Mouse (Mus musculus): ENCODE measurements at regions not wholly inside any gene's neighbourhood (a gene's known extent, or its start where the extent isn't known, plus 50 kb on each side); places are given as distances from the start of the nearest gene placed in this dataset.

GRCm38 (mm10) chr3:20590143-20590542, 223.2 kb upstream of the Agtr1b start:
- Histone ChIP-seq H3K79me2 (replicated peaks; ENCODE audit: control insufficient read depth, extremely low read depth, insufficient read depth, poor library complexity, severe bottlenecking) (no peaks in the 10 kb centered on the region), H3K27me3 (replicated peaks) (no peaks in the 10 kb centered on the region), H3K4me2 (ENCODE audit: insufficient read depth, low read depth, poor library complexity, severe bottlenecking) (no peak overlapping the region), H3K36me3 (replicated peaks in 1 of 2; ENCODE audit: control insufficient read depth in 1 of 2, insufficient read depth in 1 of 2, low read length in 1 of 2) (no peaks in the 10 kb centered on the region), H3K9me3 (replicated peaks; ENCODE audit: low read length) (no peaks in the 10 kb centered on the region), H3K27ac (ENCODE audit: insufficient read depth, low read depth) (no peak overlapping the region), H3K4me3 (replicated peaks in 1 of 3; ENCODE audit: low read depth in 2 of 3, low read length in 2 of 3, poor library complexity in 1 of 3) (no peak overlapping the region), H3K9ac (ENCODE audit: insufficient read depth, low read depth) (no peak overlapping the region), H3K4me1 (ENCODE audit: control insufficient read depth in 1 of 2, insufficient read depth in 2 of 2) (no peaks in the 10 kb centered on the region)
- in situ Hi-C loops (cut with MboI; ENCODE audit: low pct_ligation_motif_present, low pct_unique_long_range_greater_than_20kb, low sequenced_read_pairs) (no loop called here), dilution Hi-C loops (cut with MboI; ENCODE audit: extremely low pct_ligation_motif_present, extremely low pct_unique_long_range_greater_than_20kb, low sequenced_read_pairs) (no loop called here)
- peak; percentile 35 for DNase-seq (ENCODE audit: extremely low read depth)
- no peak for TF ChIP-seq GABPA (IDR thresholded peaks at IDR 0.05; ENCODE audit: insufficient replicate concordance, low read depth, low read length)
- TF ChIP-seq CHD1 (IDR thresholded peaks at IDR 0.05; ENCODE audit: low read depth, low read length) = no peak
- TF ChIP-seq POLR2A (IDR thresholded peaks at IDR 0.05; ENCODE audit: low read depth, low read length) = no peak
- TF ChIP-seq CTCF (conservative IDR thresholded peaks at IDR 0.05 in 1 of 2, IDR thresholded peaks at IDR 0.05 in 1 of 2; ENCODE audit: low read depth in 2 of 2, low read length in 2 of 2) = peak; percentile 45 to 78; a peak in 3 of 4 replicates
- no peak for TF ChIP-seq USF1 (IDR thresholded peaks at IDR 0.05; ENCODE audit: low read depth, low read length)
- no peak for TF ChIP-seq ELF1 (IDR thresholded peaks at IDR 0.05; ENCODE audit: low read depth, low read length)
- no peak for TF ChIP-seq USF2 (conservative IDR thresholded peaks at IDR 0.05; ENCODE audit: low read depth, low read length)
- no peak for TF ChIP-seq KAT2A (IDR thresholded peaks at IDR 0.05; ENCODE audit: insufficient replicate concordance, low read length)
- TF ChIP-seq ETS1 (conservative IDR thresholded peaks at IDR 0.05; ENCODE audit: low read depth, low read length) = no peak
- no peak for TF ChIP-seq IRF4 (IDR thresholded peaks at IDR 0.05; ENCODE audit: low read depth, low read length)
- TF ChIP-seq JUND (conservative IDR thresholded peaks at IDR 0.05; ENCODE audit: low read depth, low read length) = no peak
- peak; percentile 50 for TF ChIP-seq SMC3 (IDR thresholded peaks at IDR 0.05; ENCODE audit: low read depth, low read length)
- TF ChIP-seq MXI1 (IDR thresholded peaks at IDR 0.05; ENCODE audit: low read depth, low read length) = no peak
- TF ChIP-seq HCFC1 (IDR thresholded peaks at IDR 0.05; ENCODE audit: low read depth, low read length) = no peak
- TF ChIP-seq RAD21 (IDR thresholded peaks at IDR 0.05; ENCODE audit: low read depth, low read length) = peak; percentile 89
- TF ChIP-seq MAFK (IDR thresholded peaks at IDR 0.05; ENCODE audit: insufficient replicate concordance, low read length) = no peak

GRCm38 (mm10) chr3:20551563-20551962, 184.6 kb upstream of the Agtr1b start:
- Histone ChIP-seq H3K9me3 (replicated peaks; ENCODE audit: low read length) (no peaks in the 10 kb centered on the region), H3K27me3 (replicated peaks) (no peaks in the 10 kb centered on the region), H3K27ac (ENCODE audit: insufficient read depth, low read depth) (no peak overlapping the region), H3K9ac (ENCODE audit: insufficient read depth, low read depth) (no peak overlapping the region), H3K79me2 (replicated peaks; ENCODE audit: control insufficient read depth, extremely low read depth, insufficient read depth, poor library complexity, severe bottlenecking) (no peaks in the 10 kb centered on the region), H3K4me2 (ENCODE audit: insufficient read depth, low read depth, poor library complexity, severe bottlenecking) (no peak overlapping the region), H3K4me1 (ENCODE audit: control insufficient read depth in 1 of 2, insufficient read depth in 2 of 2) (no peaks in the 10 kb centered on the region), H3K36me3 (replicated peaks in 1 of 2; ENCODE audit: control insufficient read depth in 1 of 2, insufficient read depth in 1 of 2, low read length in 1 of 2) (no peaks in the 10 kb centered on the region), H3K4me3 (replicated peaks in 1 of 3; ENCODE audit: low read depth in 2 of 3, low read length in 2 of 3, poor library complexity in 1 of 3) (no peak overlapping the region)
- dilution Hi-C loops (cut with MboI; ENCODE audit: extremely low pct_ligation_motif_present, extremely low pct_unique_long_range_greater_than_20kb, low sequenced_read_pairs) = no loop called here
- peak; percentile 51 for DNase-seq (ENCODE audit: extremely low read depth)
- in situ Hi-C loops (cut with MboI; ENCODE audit: low pct_ligation_motif_present, low pct_unique_long_range_greater_than_20kb, low sequenced_read_pairs) = no loop called here
- no peak for TF ChIP-seq MAZ (IDR thresholded peaks at IDR 0.05; ENCODE audit: low read depth, low read length)
- TF ChIP-seq JUND (conservative IDR thresholded peaks at IDR 0.05; ENCODE audit: low read depth, low read length) = no peak
- TF ChIP-seq CTCF (conservative IDR thresholded peaks at IDR 0.05 in 1 of 2, IDR thresholded peaks at IDR 0.05 in 1 of 2; ENCODE audit: low read depth in 2 of 2, low read length in 2 of 2) = peak; percentile 46 to 54; a peak in 3 of 4 replicates
- TF ChIP-seq NRF1 (IDR thresholded peaks at IDR 0.05; ENCODE audit: low read depth, low read length) = no peak
- TF ChIP-seq HCFC1 (IDR thresholded peaks at IDR 0.05; ENCODE audit: low read depth, low read length) = no peak
- TF ChIP-seq SMC3 (IDR thresholded peaks at IDR 0.05; ENCODE audit: low read depth, low read length) = no peak; the same call in 1 of the 2 replicates
- TF ChIP-seq KAT2A (IDR thresholded peaks at IDR 0.05; ENCODE audit: insufficient replicate concordance, low read length) = no peak

All from CH12.LX (cell line).